Mouse (Mus musculus): ENCODE data around the gene Pih1d1.
A peak's percentile ranks its signal among the peaks of the same experiment; 100 is the strongest.

Gene Pih1d1

DNA sequence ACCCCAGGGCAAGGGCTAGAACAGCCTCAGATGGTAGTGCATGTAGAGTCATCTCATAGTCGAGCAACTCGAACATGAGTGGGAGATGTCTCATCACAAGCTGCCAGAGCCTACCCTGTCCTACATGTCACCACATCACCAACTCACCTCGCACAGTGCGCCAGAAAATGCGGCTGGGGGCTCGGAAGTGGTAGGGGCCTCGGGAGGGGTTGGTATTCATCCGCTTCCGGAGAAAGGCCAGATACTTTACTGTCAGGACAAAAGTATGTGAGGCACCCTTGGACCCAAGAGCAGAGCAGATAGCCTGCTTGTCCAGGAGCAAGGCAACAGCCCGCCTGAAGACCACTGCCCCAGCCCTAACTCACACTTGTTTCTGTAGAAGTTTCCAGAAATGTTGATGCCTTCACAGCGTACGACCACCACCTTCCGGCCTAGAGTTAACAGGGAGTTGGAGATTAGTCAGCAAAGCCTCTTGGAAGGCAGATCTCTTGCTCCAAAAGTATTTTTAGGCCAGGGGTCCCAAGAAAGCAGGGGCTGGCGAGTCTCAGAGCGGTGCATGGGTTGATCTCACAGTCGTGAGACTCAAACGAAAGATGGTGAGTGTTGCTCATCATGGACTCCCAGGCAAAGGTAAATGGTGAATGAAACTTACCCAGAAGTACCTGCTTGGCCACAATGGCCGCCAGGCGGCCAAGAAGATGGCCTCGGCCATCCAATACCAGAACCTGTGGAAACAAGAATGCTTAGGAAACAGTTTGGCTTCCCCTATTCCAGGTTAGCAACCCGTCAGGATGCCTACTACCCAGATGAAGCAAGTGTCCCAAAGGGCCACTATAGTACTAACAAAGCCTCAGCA is 27.0 kb upstream of the Pih1d1 start:
- DNase-seq, result peak; percentile 51

DNA sequence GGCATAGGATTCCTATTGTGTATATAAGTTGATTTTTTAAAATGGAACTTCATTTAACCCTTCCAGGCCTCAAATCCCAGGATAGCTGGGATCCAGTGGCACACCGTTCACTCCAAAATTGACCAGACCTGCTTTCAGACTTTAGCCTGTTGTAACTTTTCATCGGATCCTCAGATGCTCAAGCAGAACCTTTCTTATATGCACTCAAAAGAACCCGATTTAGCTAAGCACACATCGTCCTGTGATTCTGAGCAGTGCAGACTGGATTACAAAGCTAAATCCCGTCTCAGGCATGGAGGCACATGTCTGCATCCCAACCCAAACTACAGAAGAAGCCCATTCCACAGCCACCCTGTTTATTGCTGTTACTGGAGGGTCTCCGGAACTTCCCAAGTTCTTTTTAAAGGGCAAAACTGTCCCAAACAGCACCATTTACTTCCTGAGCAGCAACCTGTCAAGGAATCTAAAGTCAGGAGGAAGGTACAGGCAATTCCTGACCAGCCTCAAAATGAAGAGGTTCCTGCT is 26.3 kb upstream of the Pih1d1 start:
- no peak for DNase-seq

DNA sequence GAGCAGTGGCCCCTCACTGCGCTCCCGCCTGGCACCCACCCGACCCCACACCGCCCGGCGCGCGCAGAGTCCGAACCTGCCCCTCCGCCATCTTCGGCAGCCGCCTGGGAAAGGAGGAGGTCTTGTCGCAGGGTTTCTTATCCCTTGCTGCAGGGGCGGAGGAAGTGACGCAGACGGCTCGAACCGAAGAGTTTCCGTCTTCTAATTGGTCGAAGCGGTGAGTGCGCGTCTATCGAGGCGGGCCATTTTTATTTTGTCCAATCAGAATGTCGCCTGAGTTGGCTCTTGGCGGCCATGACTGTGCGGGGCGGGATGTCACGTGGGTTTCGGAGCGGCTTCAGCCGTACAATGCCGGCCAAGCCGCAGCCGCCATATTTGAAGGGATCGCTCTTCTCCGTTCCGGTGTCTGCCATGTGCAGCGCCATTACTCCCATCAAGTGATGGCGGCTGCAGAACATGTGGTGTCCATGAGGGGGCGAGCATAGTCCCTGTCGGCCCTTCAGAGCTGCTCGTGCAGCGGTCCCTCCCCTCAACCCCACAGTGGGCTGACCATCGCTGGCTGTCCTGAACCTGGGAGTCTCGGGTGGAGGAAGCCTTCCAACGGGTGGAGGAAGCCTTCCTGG is 25.4 kb upstream of the Pih1d1 start, which contains the start of gene Rpl13a:
Gene Rpl13a (minus strand): TSS at position 138 of the 623 bp plus-strand sequence.
- peak; percentile 100 for DNase-seq

DNA sequence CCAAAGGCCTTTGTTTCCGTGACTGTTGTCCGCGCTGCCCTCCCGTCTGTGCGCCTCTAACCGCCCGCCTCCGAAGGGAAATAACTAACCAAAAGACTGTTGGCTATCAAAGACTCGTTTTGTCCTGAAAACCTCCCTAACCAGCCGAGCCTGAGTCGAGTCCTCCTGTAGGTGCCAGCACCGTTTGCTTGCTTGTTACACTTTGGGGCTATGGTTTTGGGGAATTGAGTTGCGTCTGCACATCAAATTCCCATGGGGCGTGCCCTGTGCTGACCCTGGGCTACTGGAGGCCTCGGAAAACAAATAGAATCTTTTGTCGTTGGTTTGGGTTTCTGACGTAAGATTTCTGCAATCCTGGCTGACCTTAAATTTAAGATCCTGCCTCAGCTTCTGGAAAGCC is 24.8 kb upstream of the Pih1d1 start:
- no peak for DNase-seq

DNA sequence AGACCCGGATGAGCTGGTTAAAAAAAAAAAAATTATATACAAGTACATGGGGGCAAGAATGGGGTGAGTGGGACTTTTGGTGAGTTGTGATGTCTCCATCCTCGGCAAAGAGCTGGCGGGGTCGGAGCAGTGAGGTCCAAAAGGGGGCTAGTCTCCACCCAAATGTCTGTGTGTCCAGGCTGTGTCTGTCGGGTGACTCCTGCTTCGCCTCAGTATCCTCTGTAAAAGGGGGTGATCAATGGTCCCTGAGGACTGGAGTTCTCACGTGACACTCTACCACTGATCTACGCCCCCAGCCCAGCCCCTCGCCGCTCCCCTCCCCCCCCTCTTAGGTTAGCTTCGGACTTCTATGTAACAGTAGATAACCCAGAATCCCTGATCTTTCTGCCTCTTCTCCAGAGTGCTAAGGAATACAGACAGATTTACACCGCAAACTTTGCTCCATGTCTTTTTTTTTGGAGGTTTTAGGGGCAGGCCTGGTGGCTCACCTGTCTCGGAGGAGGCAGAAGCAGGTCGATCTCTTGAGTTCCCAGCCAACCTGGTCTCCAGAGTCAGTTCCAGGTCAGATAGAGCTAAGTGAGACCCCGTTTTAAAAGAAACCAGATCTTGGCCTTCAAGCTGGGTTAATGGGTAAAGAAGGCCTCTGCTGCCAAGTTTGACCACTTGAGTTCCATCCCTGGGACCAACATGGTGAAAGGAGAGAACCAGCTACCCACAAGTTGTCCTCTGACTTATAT is 24.2 kb upstream of the Pih1d1 start:
- peak; percentile 49 for DNase-seq

DNA sequence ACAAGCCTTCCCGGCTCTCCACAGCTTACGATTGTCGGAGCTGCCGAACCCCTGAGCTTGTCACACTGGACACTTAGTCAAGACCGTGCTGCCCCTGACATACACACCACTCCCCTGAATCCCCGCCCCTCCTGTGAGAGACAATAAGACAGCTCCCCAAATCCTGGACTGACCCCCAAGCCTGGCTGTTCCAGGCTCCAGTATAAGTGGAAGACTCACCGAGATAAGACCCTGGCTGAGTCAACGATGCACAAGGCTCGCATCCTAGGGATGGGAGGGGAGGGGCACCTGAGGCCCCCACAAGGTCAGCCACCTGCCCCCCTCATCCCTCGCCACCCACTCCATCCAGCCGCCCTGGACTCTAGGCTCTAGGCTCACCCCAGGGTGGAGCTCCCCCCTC is 22.3 kb upstream of the Pih1d1 start:
- DNase-seq, result peak; percentile 45

DNA sequence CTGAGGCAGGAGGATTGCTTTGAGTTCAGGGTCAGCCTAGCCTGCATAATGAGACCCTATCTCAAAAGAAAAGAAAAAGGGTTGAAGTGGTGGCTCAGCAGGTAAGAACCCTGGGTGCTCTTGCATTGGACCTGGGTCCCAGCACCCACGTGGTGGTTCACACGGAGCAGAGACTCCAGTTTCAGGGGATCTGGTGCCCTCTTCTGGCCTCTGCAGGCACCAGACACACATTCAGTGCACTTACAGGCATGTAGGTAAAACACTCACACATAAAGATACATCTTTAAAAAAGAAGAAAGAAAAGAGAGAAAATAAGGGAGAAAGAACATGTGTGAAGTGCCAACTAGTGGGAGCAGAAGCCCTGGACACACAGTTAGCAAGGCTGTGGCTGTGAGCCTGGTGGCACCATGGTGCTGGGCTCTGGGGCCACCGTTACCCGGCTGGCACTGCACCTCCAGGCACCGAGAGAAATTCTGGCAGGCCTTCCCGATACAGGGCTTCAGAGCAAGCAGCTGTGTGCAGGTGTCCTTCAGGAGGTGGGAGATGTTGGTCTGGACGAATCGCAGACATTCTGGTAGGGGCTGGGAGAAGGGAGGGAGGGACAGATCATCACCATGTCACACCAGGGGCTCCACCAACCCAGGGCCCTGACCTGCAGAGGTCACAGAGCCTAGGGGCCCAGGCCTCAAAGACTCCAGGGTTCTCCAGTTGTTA is 20.5 kb upstream of the Pih1d1 start:
- DNase-seq, result no peak

DNA sequence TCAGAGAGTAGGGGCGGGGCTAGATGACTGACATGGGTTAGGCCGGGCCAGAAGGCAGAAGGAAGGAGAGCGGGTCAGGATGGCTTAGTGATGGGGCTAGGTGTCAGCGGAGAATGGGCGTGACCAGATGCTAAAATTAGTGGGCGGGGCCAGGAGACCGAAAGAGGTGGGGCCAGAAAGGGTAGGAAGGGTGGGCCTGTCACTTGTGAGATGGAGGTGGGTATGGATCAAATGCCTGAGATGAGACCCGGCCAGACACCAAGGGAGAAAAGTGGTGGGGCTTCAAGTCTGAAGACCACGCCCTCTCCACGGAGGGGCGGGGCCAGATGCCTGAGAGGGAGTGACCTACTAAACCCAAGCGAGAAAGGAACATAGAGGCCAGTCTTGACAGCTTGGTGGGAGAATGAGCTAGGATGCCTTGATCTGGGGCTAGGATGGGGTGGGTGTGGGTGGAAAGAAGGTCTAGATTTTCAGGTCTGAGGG is 19.5 kb upstream of the Pih1d1 start:
- DNase-seq, result peak; percentile 54

DNA sequence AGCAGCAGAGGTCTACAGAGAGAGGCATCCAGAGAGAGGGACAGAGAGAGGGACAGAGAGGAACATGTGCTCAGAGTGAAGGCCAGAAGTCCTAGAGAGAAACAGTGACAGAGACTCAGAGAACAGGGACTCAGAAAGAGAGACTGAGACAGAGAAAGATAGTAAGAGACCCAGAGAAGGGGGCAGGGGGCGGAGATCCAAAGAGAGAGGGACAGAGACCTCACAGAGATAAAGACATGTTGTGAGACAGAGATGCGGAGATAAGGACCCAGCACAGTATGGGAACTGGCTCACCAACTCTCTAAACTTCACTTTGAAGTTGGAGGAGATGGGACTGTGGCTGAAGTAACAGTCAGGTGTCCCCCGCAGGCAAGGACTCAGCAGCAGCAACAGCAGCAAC is 18.7 kb upstream of the Pih1d1 start:
- DNase-seq, result no peak

DNA sequence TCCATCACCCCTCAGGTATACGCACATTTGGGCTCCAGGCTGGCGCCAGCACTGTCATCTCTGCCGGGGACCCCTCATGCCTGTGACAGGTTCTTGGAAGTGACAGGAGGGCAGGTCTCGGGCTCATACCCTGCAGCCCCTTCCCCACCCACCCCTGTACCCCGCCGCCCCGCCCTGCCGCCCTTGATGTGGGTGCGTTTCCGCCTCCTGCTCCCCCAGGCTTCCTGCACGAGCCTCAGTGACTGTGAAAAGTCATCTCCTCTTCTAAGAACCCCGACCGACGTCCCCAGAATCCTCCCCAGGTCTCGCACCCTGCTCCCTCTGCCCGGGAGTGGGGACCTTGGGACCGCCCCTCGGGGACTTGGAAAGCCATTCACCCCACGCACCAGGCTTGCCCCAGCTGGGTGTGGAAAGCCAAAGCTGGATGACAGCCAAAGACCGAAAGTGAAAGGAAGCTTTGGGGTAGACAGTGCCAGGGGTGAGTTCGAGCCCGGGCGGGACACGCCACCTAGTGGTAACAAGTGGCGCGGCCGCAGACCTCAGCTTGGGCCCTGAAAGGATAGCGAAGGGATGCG is 18.0 kb upstream of the Pih1d1 start, which contains the start of the genes Gm45713 and Flt3l:
Gene Gm45713 (minus strand): TSS at position 239 of the 575 bp plus-strand sequence.
Gene Flt3l (minus strand): TSS at position 440 of the 575 bp plus-strand sequence.
- peak; percentile 94 for DNase-seq

DNA sequence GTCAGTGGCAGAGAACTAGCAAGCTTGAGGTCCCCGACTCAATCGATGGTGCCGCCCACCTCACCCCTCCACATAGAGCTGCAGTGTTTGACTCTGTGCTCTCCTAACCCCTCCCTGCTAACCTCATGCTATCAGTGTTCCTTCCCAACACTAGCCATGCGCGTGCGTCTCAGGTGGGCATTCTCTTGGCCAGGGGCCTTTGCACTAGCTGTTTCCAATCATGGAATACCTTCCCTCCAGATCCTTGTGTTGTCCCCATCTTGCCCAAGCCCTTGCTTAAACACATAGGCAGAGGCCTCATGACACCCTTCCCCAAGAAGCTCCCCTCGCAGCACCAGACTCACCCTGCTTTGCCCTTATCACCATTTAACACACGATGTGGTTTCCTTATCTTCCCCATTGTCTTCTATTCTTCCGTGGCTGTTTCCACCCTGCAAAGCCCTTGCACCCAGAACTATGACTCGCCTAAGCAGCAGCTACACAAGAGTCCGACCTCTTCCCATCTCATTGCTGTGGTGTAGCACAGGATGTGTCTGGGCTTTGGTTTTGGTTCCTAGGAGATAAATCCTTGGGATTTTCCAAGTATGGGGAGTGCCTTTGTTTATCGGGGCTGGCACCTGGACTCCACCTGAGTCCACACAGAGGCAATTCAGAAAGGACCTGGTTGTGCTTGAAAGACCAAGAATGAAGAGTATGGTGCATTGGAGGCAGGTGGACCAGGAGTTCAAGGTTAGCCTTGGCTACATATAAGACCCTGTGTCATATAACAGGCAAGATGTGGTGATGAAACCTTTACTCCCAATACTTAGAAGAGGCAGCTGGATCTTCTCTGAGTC is 16.7 kb upstream of the Pih1d1 start:
- peak; percentile 39 for DNase-seq

DNA sequence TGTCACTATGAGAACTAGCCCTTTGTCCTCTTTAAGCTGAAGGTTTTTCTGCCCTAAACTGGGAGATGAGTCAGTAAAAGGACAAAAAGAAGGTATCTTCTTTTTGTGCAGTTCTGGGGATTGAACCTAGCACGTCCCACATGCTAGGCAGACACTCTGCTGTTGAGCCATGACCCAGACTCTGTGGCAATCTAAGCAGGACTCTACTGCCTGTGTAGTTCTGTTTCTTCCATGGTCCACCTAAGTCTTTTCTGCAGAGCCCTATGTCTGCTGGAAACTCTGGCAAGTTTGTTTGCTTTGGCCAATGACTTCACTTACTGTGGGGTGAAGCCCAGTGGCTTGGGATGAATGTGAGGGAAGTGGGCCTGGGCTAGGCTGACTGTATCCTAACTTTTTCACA is 15.7 kb upstream of the Pih1d1 start:
- DNase-seq, result no peak

DNA sequence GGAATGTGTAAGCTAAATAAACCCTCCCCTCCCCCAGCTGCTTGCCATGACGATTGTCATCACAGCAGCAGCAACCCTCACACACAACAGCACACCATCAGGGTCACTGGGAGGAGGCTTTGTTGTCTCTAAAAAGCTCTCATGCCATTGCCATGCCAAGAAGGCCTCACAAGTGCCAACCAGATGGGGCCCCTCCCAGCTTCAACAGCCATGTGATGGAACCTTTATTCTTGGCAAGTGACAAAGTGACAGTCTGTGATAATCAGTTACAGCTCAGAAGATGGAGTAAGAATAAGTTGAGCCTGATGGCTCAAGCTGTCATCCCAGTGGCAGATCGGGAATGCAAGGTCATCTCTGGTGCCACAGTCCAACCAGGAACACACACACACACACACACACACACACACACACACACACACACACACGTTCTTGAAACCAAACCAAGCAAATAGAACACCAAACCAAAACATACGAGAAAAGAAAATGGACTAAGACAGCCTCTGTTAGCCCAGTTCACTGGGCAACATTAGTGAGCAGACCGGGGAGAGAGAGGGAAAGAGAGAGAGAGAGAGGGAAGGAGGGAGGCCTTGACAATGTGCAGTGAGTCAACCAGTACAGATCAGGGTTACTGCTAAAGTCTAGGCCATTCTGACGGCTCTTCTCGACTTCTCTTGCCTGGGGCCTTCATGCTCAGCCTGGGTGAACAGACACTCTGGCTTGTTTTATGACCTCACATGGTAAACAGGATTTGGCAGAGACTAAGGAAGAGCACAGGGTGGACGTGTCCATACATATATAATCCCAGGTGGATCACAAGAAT is 14.0 kb upstream of the Pih1d1 start:
- no peak for DNase-seq

DNA sequence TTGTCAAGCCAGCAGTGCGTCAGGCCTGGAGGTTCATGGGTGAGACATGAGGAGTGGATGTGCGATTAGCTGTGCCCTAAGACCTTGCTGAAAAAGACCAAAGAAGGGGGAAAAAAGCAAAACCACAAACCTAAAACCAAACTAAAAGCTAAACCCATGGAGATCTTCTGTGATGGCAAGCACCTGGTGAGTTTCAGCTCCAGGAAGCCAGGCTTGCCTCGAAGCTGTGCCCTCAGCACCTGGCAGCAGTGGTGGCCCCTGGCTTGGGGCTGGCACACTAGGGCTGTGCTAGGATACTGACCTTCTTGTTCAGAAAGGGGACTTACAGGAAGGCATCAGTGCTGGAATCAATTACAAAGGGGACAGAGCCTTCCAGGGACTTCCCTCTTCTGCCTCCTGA is 12.8 kb upstream of the Pih1d1 start:
- no peak for DNase-seq

DNA sequence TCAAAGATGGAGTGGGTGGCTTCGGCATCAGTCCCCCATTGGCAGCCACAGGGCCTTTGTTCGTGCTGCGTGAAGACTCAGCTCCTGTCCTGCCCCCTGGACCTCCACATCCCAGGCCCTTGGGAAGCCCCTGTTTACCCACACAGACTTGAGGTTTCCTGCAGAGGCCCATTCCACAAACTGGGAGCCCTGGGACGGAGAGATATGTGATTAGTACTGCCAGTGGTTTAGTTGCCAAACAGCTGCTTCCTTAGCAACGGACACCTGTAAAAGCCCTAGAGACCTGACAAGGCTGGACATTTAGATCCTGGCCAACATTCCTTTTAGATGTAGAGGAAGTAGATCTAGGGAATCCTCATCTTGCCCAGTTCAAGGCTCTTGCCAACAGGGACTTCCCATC is 12.2 kb upstream of the Pih1d1 start:
- no peak for DNase-seq

DNA sequence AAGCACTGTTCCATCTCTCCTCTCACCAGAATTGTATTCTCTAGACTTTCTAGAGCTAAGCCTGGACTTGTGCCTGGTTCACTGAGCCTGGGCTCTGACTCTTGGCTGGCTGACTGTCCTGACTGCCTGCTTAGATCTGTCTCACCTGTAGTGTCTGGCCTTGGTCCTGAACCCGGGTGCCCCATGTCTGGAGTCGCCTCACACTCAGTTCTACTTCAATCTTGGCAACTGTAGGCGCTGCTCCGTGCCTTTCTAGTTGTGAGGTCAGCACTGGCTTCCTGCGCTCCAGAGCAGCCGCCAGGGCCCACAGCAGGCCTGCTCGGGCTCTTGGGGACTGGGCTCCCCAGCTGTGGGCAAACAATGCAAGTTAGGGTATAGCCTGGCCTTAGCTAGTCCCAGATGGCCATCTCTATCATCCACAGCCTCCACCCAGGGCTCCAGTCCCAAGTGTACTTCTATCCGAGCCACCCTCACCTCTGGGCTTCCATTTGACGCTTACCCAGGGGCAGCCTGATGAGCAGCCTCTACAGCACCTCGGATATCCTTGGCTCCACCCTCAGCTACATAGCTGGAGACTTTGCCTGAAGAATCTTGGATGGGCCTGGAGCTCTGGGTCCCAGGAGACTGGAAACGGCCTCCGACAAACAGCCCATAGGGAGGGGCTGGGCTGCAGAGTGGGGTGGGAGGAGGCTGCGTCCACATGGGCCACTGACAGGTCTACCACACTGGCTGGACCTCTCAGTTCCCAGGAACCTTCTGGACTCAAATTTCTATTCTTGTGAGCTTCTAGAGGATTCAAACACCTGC is 9.5 kb upstream of the Pih1d1 start:
- no peak for DNase-seq

DNA sequence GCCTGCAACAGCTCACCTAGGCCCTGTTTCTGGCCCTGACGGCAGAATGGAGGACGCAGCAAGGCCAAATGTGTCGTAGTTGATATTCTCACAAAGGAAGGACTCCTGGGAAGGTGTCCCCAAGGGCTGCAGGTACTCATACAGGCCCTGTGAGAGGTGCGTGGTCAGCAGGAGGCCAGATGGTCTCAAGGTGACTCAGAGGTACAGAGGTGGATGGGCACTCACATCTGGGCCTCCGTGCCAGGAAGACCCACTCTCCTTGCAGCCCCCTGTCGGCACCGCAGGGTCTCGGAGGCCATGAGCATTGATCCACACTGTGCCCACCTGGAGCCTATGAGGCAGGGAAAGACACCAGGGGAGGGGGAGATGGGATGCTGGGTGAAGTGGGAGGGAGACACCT is 8.6 kb upstream of the Pih1d1 start:
- no peak for DNase-seq

DNA sequence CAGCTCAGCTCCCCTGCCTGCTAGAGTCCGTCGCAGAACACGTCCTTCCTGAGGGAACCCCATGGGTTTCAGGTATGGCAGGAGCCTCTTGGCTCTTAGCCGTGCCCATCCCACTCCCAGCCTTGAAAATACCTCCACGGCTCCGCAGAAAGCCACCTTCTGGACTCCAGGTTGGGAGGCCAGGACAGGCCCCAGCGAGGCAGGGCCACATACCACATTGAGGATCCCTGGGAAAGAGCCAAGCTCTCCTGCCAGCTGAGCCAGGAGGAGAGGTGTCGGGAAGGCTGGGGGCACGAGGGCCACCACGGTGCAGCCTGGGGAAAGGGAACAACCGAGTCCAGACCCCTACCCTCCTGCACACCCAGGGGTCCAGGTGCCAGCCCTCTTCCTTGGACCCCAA is 6.8 kb upstream of the Pih1d1 start:
- DNase-seq, result no peak

DNA sequence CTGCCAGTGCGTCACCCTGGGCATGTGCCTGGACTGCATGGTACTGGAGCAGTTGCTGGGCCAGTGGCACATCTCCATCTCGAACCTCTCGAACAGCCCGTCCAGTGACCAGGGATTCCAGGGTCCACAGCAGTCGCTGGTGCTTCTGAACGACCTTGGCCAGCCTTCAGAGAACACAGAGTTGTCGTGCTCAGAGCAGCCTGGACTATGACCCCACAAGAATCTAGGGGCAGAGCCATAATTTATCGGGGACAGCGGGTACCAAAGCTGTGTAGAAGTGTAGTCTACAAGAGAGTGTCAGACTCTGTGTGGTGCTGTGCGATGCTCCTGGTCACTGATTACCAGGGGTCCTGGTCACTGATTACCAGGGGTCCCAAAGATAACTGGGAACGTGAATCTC is 6.2 kb upstream of the Pih1d1 start:
- no peak for DNase-seq
